Mouse (Mus musculus): Measurements from ENCODE around the gene Lemd1.

GRCm38 (mm10) chr1:132158741-132159140 lies 32.5 kb upstream of the Lemd1 start:
- TF ChIP-seq CTCF (conservative IDR thresholded peaks at IDR 0.05; ENCODE audit: insufficient read depth, insufficient read length, low read depth, low read length) (no peak), POLR2A (IDR thresholded peaks at IDR 0.05; ENCODE audit: low read depth, low read length) (no peak)
